Comparison of ENCODE assay signal across 21 mouse cellular contexts in the genomic region with DNA sequence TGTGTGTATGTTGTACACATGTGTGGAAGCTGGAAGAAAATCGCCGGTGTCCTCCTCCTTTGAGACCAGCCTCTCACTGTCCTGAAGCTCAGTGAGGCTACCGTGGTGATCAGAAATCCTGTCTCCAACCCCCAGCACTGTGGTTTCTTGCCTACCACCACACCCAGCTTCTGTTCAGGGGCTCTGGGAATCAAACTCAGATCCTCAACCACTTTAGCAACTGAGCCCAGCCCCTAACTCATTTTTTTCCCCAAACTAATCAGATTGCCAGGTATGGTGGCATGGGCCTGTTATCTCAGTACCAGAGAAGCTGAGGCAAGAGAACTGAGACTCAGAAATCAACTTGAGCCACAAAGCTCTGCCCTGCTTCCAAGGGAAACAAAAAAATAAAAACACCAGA. TPM values are rescaled to one million over a fixed set of nuclear protein-coding genes. Genes with fewer than 3 reads are reported as not detected.
DNase-seq lines count a peak whose midpoint lies in the region; ATAC-seq and TF ChIP-seq lines count a peak whose summit lies in the region.
"Had no signal": no experiment of that assay in that cellular context is flagged by ENCODE, and none has a peak within 500 bp of the region (broad histone marks: within the 10 kb centered on the region; RNA-seq: fewer than 3 reads in every experiment).

No protein-coding gene starts in this region.

- H3K9me3 ChIP-seq in heart, embryonic 11.5 days (replicated peaks; ENCODE audit: control insufficient read depth, low read length), result no peaks in the 10 kb centered on the region
- no peaks in the 10 kb centered on the region for H3K9me3 ChIP-seq in liver, postnatal 0 days (ENCODE audit: low read length)
- no peaks in the 10 kb centered on the region for H3K9me3 ChIP-seq in liver, embryonic 12.5 days (replicated peaks)
- H3K9me3 ChIP-seq in embryonic facial prominence, embryonic 11.5 days (replicated peaks; ENCODE audit: control insufficient read depth, low read length), result no peaks in the 10 kb centered on the region
- no peaks in the 10 kb centered on the region for H3K9me3 ChIP-seq in limb, embryonic 11.5 days (ENCODE audit: control insufficient read depth, low read length)
- H3K9me3 ChIP-seq: forebrain, embryonic 12.5 days; kidney, embryonic 15.5 days had no signal

- H3K36me3 ChIP-seq in heart, embryonic 11.5 days (ENCODE audit: control insufficient read depth, insufficient read depth, low read length), result no peaks in the 10 kb centered on the region
- no peaks in the 10 kb centered on the region for H3K36me3 ChIP-seq in liver, postnatal 0 days (replicated peaks; ENCODE audit: insufficient read depth, low read length)
- H3K36me3 ChIP-seq in liver, embryonic 12.5 days, result 0 out of 2 replicates have a peak, but pooled peaks cover 2% of the 10 kb centered on the region
- no peaks in the 10 kb centered on the region for H3K36me3 ChIP-seq in embryonic facial prominence, embryonic 11.5 days (replicated peaks; ENCODE audit: control insufficient read depth, insufficient read depth, low read depth, low read length)
- no peaks in the 10 kb centered on the region for H3K36me3 ChIP-seq in limb, embryonic 11.5 days (ENCODE audit: control insufficient read depth, insufficient read depth, low read length)
- H3K36me3 ChIP-seq in thymus, adult 2 months (ENCODE audit: control insufficient read depth, insufficient read depth, low read length), result no peaks in the 10 kb centered on the region
- H3K36me3 ChIP-seq: forebrain, embryonic 12.5 days; kidney, embryonic 15.5 days had no signal

- 64% methylated on average over 3 of the region's 3 CpGs for WGBS in heart, embryonic 11.5 days (ENCODE audit: insufficient replicate concordance)
- WGBS in liver, postnatal 0 days (ENCODE audit: insufficient replicate concordance), result 70% methylated on average over 3 of the region's 3 CpGs
- WGBS in liver, embryonic 12.5 days (ENCODE audit: insufficient replicate concordance), result 47% methylated on average over 3 of the region's 3 CpGs
- 63% methylated on average over 3 of the region's 3 CpGs for WGBS in embryonic facial prominence, embryonic 11.5 days
- 56% methylated on average over 3 of the region's 3 CpGs for WGBS in limb, embryonic 11.5 days
- 75% methylated on average over 3 of the region's 3 CpGs for WGBS in thymus, adult 2 months

- no peak for TF ChIP-seq POLR2A in thymus, adult 2 months (IDR thresholded peaks at IDR 0.05; ENCODE audit: control insufficient read depth, extremely low read depth, insufficient read depth, low read length, poor library complexity)

- DNase-seq in heart, postnatal 10 days, result no peak
- no peak for DNase-seq in liver, postnatal 0 days
- DNase-seq in embryonic facial prominence, embryonic 11.5 days (ENCODE audit: low spot score), result peak; percentile 12
- DNase-seq in limb, embryonic 11.5 days (ENCODE audit: low spot score), result no peak
- no peak for DNase-seq in thymus, adult 2 months
- DNase-seq in layer of hippocampus, adult 9-10 months (ENCODE audit: low spot score), result no peak
- DNase-seq: B cell, adult 2 months; cerebellum, adult 8-10 months; gastrocnemius, postnatal 25 days; kidney, postnatal 4 days; lung, postnatal 36 days; right cerebral cortex, postnatal 4 days; thymus, postnatal 14 days had no signal

- TF ChIP-seq CTCF in liver, postnatal 0 days (IDR thresholded peaks at IDR 0.05; ENCODE audit: low read depth), result no peak
- TF ChIP-seq CTCF in thymus, adult 2 months (IDR thresholded peaks at IDR 0.05; ENCODE audit: borderline replicate concordance, control insufficient read depth, extremely low read depth, insufficient read depth, low read length, poor library complexity), result no peak

- H3K4me1 ChIP-seq in heart, embryonic 11.5 days (ENCODE audit: control insufficient read depth, insufficient read depth, low read length), result peaks cover 23% of the 10 kb centered on the region
- H3K4me1 ChIP-seq in liver, postnatal 0 days (ENCODE audit: insufficient read depth), result peaks cover 10% of the 10 kb centered on the region
- peaks cover 53% of the 10 kb centered on the region for H3K4me1 ChIP-seq in liver, embryonic 12.5 days
- H3K4me1 ChIP-seq in embryonic facial prominence, embryonic 11.5 days (ENCODE audit: control insufficient read depth, insufficient read depth, low read length), result no peaks in the 10 kb centered on the region
- peaks cover 11% of the 10 kb centered on the region for H3K4me1 ChIP-seq in limb, embryonic 11.5 days (ENCODE audit: control insufficient read depth, insufficient read depth, low read length)
- peaks cover 5% of the 10 kb centered on the region; the same call in 1 of the 2 replicates for H3K4me1 ChIP-seq in thymus, adult 2 months (replicated peaks; ENCODE audit: control insufficient read depth, insufficient read depth, low read length)
- H3K4me1 ChIP-seq: forebrain, embryonic 12.5 days had no signal

- no peak overlapping the region for H3K4me3 ChIP-seq in heart, embryonic 11.5 days (ENCODE audit: low read depth, low read length)
- no peak overlapping the region for H3K4me3 ChIP-seq in liver, postnatal 0 days (ENCODE audit: low read depth, low read length)
- no peak overlapping the region for H3K4me3 ChIP-seq in liver, embryonic 12.5 days
- H3K4me3 ChIP-seq in embryonic facial prominence, embryonic 11.5 days (ENCODE audit: low read depth, low read length), result no peak overlapping the region
- H3K4me3 ChIP-seq in limb, embryonic 11.5 days (ENCODE audit: low read depth, low read length), result no peak overlapping the region
- no peak overlapping the region for H3K4me3 ChIP-seq in thymus, adult 2 months (ENCODE audit: control insufficient read depth, insufficient read depth, low read length)
- H3K4me3 ChIP-seq: forebrain, embryonic 12.5 days; kidney, embryonic 15.5 days had no signal

- H3K9ac ChIP-seq in heart, embryonic 11.5 days (ENCODE audit: low read depth, low read length), result no peak overlapping the region
- H3K9ac ChIP-seq in liver, postnatal 0 days (replicated peaks), result no peak overlapping the region
- H3K9ac ChIP-seq in liver, embryonic 12.5 days, result no peak overlapping the region
- H3K9ac ChIP-seq in embryonic facial prominence, embryonic 11.5 days (replicated peaks; ENCODE audit: low read length), result no peak overlapping the region
- no peak overlapping the region for H3K9ac ChIP-seq in limb, embryonic 11.5 days (ENCODE audit: low read length)
- H3K9ac ChIP-seq: forebrain, embryonic 12.5 days; kidney, embryonic 15.5 days; lung, embryonic 14.5 days had no signal

- 0 out of 2 replicates have a peak overlapping the region, but pooled peaks have one; percentile 29 for H3K27ac ChIP-seq in heart, embryonic 11.5 days (ENCODE audit: low read depth, low read length)
- H3K27ac ChIP-seq in liver, postnatal 0 days (ENCODE audit: low read depth), result peak overlapping the region; percentile 83
- no peak overlapping the region for H3K27ac ChIP-seq in liver, embryonic 12.5 days
- H3K27ac ChIP-seq in embryonic facial prominence, embryonic 11.5 days (replicated peaks; ENCODE audit: low read depth, low read length), result peak overlapping the region; percentile 31; the same call in 1 of the 2 replicates
- H3K27ac ChIP-seq in limb, embryonic 11.5 days (replicated peaks; ENCODE audit: low read depth, low read length), result peak overlapping the region; percentile 71
- no peak overlapping the region for H3K27ac ChIP-seq in thymus, adult 2 months (ENCODE audit: control insufficient read depth, insufficient read depth, low read length)
- H3K27ac ChIP-seq: forebrain, embryonic 12.5 days had no signal

- no peak overlapping the region for H3K4me2 ChIP-seq in heart, embryonic 11.5 days
- H3K4me2 ChIP-seq in liver, postnatal 0 days (ENCODE audit: low read depth, low read length), result no peak overlapping the region
- no peak overlapping the region for H3K4me2 ChIP-seq in liver, embryonic 12.5 days
- no peak overlapping the region for H3K4me2 ChIP-seq in embryonic facial prominence, embryonic 11.5 days (ENCODE audit: low read depth, low read length)
- no peak overlapping the region for H3K4me2 ChIP-seq in limb, embryonic 11.5 days (ENCODE audit: low read depth, severe bottlenecking)
- H3K4me2 ChIP-seq: forebrain, embryonic 12.5 days; kidney, embryonic 15.5 days; liver, embryonic 11.5 days; lung, embryonic 14.5 days had no signal

- no peaks in the 10 kb centered on the region for H3K27me3 ChIP-seq in heart, embryonic 11.5 days (ENCODE audit: control insufficient read depth, insufficient read depth, low read length)
- H3K27me3 ChIP-seq in liver, postnatal 0 days (ENCODE audit: insufficient read depth, low read length), result no peaks in the 10 kb centered on the region
- H3K27me3 ChIP-seq in liver, embryonic 12.5 days (replicated peaks), result no peaks in the 10 kb centered on the region
- no peaks in the 10 kb centered on the region for H3K27me3 ChIP-seq in embryonic facial prominence, embryonic 11.5 days (ENCODE audit: control insufficient read depth, insufficient read depth, low read length)
- no peaks in the 10 kb centered on the region for H3K27me3 ChIP-seq in limb, embryonic 11.5 days (ENCODE audit: control insufficient read depth, insufficient read depth, low read length)
- H3K27me3 ChIP-seq in thymus, adult 2 months (ENCODE audit: control insufficient read depth, insufficient read depth, low read length), result no peaks in the 10 kb centered on the region
- H3K27me3 ChIP-seq: forebrain, embryonic 12.5 days; kidney, embryonic 15.5 days had no signal

- intact Hi-C loops in heart, postnatal 10 days (cut with DNase I), result no loop called here

- no peak for TF ChIP-seq EP300 in liver, postnatal 0 days (IDR thresholded peaks at IDR 0.05; ENCODE audit: low read depth)

- ATAC-seq in heart, embryonic 11.5 days (replicated peaks; ENCODE audit: insufficient number of reproducible peaks, low FRiP score, low TSS enrichment), result no peak
- no peak for ATAC-seq in liver, postnatal 0 days
- no peak for ATAC-seq in liver, embryonic 12.5 days
- ATAC-seq in embryonic facial prominence, embryonic 11.5 days (replicated peaks; ENCODE audit: insufficient number of reproducible peaks, low FRiP score, low TSS enrichment, low read depth), result no peak
- ATAC-seq in limb, embryonic 11.5 days (ENCODE audit: insufficient number of reproducible peaks, low FRiP score, low TSS enrichment, low read depth), result no peak
- ATAC-seq: hindbrain, embryonic 16.5 days; intestine, embryonic 16.5 days had no signal

RNA-seq across cellular contexts. Expression of gene Cdc14b, which starts 39.3 kb away (rescaled TPM):
- polyA plus RNA-seq in heart, embryonic 11.5 days (2014; fragmentation: Nextera tagmentation; extraction: Ambion mirVana), result 21.6 and 29.5 TPM in 2 replicates
- total RNA-seq in heart, postnatal 10 days (2021), result 10 to 100 TPM in 1 of 2 experiments, 1 to 10 TPM in 1; 9.3 to 10.3 TPM
- 4.5 and 5.3 TPM in 2 replicates for polyA plus RNA-seq in liver, postnatal 0 days (2015; fragmentation: Nextera tagmentation; extraction: Ambion mirVana)
- polyA plus RNA-seq in liver, embryonic 12.5 days (2016; fragmentation: Nextera tagmentation; extraction: Ambion mirVana), result 9.5 and 10.7 TPM in 2 replicates
- 29.5 and 33.6 TPM in 2 replicates for polyA plus RNA-seq in embryonic facial prominence, embryonic 11.5 days (2014; fragmentation: Nextera tagmentation; extraction: Ambion mirVana)
- polyA plus RNA-seq in limb, embryonic 11.5 days (2014; fragmentation: Nextera tagmentation; extraction: Ambion mirVana), result 39.9 and 41.0 TPM in 2 replicates
- 3.2 and 4.7 TPM in 2 replicates for polyA plus RNA-seq in thymus, adult 2 months (2012; rRNA removed)

Comparison
In these comparisons a context has a peak if more than half of its experiments do, and no peak if none do; other contexts are left out.
1. H3K27ac ChIP-seq: peak in heart, embryonic 11.5 days (single experiment), liver, postnatal 0 days (single experiment), embryonic facial prominence, embryonic 11.5 days (single experiment) and limb, embryonic 11.5 days (single experiment); none in liver, embryonic 12.5 days (single experiment) and thymus, adult 2 months (single experiment).